Mouse (Mus musculus): ENCODE measurements around the gene Cenpu.

GRCm38 (mm10) chr8:46587911-46588310, 36.1 kb downstream of the Cenpu start:
- no peak for TF ChIP-seq CTCF (IDR thresholded peaks at IDR 0.05; ENCODE audit: low read depth, low read length)
- TF ChIP-seq POLR2A (IDR thresholded peaks at IDR 0.05; ENCODE audit: insufficient read depth, low read length), result no peak
